Mouse (Mus musculus) limb, embryonic 11.5 days (tissue): ENCODE data around the gene Gm8267. TPM values are rescaled to one million over a fixed set of nuclear protein-coding genes. Genes with fewer than 3 reads are reported as not detected.
"Not testable (repeated sequence)": the region's sequence is repeated elsewhere in the genome, so short reads cannot be mapped to it uniquely, and the experiment has no call there.

ENCODE experiments used
- ATAC-seq: fragments of 200-750 bp; cut with Nextera tagmentation; 2 replicates; pipeline ENCODE4 v1.8.0; 2017; ENCODE audit warnings: low read depth; ENCODE audit not compliant: insufficient number of reproducible peaks, low FRiP score, low TSS enrichment
- DNase-seq: peaks from one replicate; pipeline ENCODE4 v3.0.0-alpha.2; 2015; ENCODE audit warnings: low spot score
- H3K27ac ChIP-seq: fragments of 300-500 bp; sonication (generic); replicated peaks from 2 replicates; pipeline ENCODE4 v1.5.1; 2014; ENCODE audit warnings: low read depth, mild to moderate bottlenecking, low read length
- H3K27me3 ChIP-seq: fragments of 300-500 bp; sonication (generic); 2 replicates; pipeline ENCODE4 v1.6.1; 2014; ENCODE audit warnings: mild to moderate bottlenecking, low read length, mixed read lengths; ENCODE audit not compliant: control insufficient read depth, insufficient read depth
- H3K36me3 ChIP-seq: fragments of 300-500 bp; sonication (generic); 2 replicates; pipeline ENCODE4 v1.6.1; 2014; ENCODE audit warnings: mild to moderate bottlenecking, low read length, moderate library complexity, mixed read lengths; ENCODE audit not compliant: control insufficient read depth, insufficient read depth
- H3K4me1 ChIP-seq: fragments of 300-500 bp; sonication (generic); 2 replicates; pipeline ENCODE4 v1.6.1; 2014; ENCODE audit warnings: low read length, mixed read lengths; ENCODE audit not compliant: control insufficient read depth, insufficient read depth
- H3K4me2 ChIP-seq: fragments of 300-500 bp; sonication (generic); 2 replicates; pipeline ENCODE4 v1.6.1; 2014; ENCODE audit warnings: low read depth, mild to moderate bottlenecking, moderate library complexity; ENCODE audit not compliant: severe bottlenecking
- H3K4me3 ChIP-seq: fragments of 300-500 bp; sonication (generic); 2 replicates; pipeline ENCODE4 v1.5.1; 2014; ENCODE audit warnings: low read depth, low read length
- H3K9ac ChIP-seq: fragments of 300-500 bp; sonication (generic); 2 replicates; pipeline ENCODE4 v1.6.1; 2014; ENCODE audit warnings: mild to moderate bottlenecking, low read length
- H3K9me3 ChIP-seq: fragments of 300-500 bp; sonication (generic); 2 replicates; pipeline ENCODE4 v1.6.1; 2016; ENCODE audit warnings: low read length; ENCODE audit not compliant: control insufficient read depth
- WGBS: fragments of 180-500 bp; shearing (Covaris S2); extraction: QIAGEN DNeasy Blood & Tissue Kit; methylation state at CpG from one replicate; pipeline ENCODE4 v1.1.7; 2014; 5-methylcytosine and 5-hydroxymethylcytosine counted together
- polyA plus RNA-seq: library from polyadenylated mRNA; unstranded; fragments of >200 nt; fragmentation: Nextera tagmentation; extraction: Ambion mirVana; gene quantifications from 2 replicates; pipeline ENCODE4 v1.2.1, GENCODE M21; 2014

Gene Gm8267
- polyA plus RNA-seq, result not detected in 2 replicates

DNA sequence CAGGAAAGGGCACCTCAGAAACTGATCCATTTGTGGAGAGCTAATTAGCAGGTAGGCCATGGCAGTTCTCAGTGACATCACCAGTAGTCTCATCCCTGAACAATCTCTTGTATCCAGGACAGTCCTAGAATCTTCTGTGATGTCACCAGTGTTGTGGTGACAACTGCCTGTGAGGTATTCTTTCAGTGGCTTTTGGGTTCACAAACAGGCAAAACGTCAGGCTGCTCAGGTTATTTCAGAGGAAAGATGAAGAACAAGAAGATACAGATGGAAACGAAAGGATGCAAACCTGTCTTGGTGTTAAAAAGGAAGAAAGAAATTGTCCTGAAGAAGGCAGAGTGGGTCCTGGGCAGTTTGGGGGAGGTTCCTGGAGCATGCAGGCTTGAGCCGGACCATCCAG is at the start of gene Gm8267:
Gm8267 (minus strand) TSS at position 101 of the 400 bp plus-strand sequence.
- H3K9ac ChIP-seq, result no peak within 1 kb of the TSS
- ATAC-seq, result no peak
- WGBS, result 89% methylated on average over 3 of the region's 3 CpGs

GRCm38 (mm10) chr14:44789537-44790382 is 39.6 kb upstream of the Gm8267 start:
- WGBS, result 79% methylated on average over 2 of the region's 2 CpGs
- not testable (repeated sequence) for H3K4me1 ChIP-seq, ATAC-seq, H3K27ac ChIP-seq, DNase-seq, H3K9ac ChIP-seq, H3K4me3 ChIP-seq, H3K36me3 ChIP-seq, H3K9me3 ChIP-seq, H3K27me3 ChIP-seq, H3K4me2 ChIP-seq

More for the DNA sequence above, at the start of gene Gm8267:
- no peak within 1 kb of the TSS for H3K27ac ChIP-seq
- H3K36me3 ChIP-seq, result no peaks in the 10 kb centered on the region
- no peak within 1 kb of the TSS for H3K4me2 ChIP-seq
- H3K4me1 ChIP-seq, result no peaks in the 10 kb centered on the region
- DNase-seq, result no peak
- no peaks in the 10 kb centered on the region for H3K9me3 ChIP-seq
- H3K4me3 ChIP-seq, result no peak within 1 kb of the TSS
- no peaks in the 10 kb centered on the region for H3K27me3 ChIP-seq

GRCm38 (mm10) chr14:44742789-44743188 is 7.4 kb downstream of the Gm8267 start:
- not testable (repeated sequence) for H3K4me1 ChIP-seq, H3K27me3 ChIP-seq, H3K9me3 ChIP-seq, H3K4me3 ChIP-seq, DNase-seq, ATAC-seq, H3K9ac ChIP-seq, H3K36me3 ChIP-seq, H3K27ac ChIP-seq, H3K4me2 ChIP-seq
- 69% methylated on average over 1 of the region's 1 CpGs for WGBS

DNA sequence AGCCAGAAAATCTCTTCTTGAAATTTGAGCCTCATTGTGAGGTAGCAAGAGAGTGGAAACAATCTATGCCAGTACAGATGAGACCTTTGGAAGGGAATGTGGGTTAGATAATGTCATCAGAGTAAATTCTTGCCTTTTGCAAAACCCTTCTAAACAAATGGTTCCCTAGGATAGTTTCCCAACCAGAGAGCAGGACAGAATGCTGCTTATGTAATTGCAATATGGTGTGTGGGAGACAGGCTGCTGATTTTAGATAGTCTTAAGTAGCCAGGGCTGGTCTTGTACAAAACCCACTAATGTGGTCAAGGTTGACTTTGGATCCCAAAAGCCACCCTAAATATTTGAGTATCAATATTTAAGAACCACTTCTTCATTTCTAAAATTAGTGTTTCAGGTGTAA is 19.4 kb downstream of the Gm8267 start:
- not testable (repeated sequence) for H3K4me1 ChIP-seq, H3K4me2 ChIP-seq, ATAC-seq, DNase-seq, H3K9ac ChIP-seq, H3K36me3 ChIP-seq, H3K27me3 ChIP-seq, H3K4me3 ChIP-seq, H3K9me3 ChIP-seq, H3K27ac ChIP-seq

DNA sequence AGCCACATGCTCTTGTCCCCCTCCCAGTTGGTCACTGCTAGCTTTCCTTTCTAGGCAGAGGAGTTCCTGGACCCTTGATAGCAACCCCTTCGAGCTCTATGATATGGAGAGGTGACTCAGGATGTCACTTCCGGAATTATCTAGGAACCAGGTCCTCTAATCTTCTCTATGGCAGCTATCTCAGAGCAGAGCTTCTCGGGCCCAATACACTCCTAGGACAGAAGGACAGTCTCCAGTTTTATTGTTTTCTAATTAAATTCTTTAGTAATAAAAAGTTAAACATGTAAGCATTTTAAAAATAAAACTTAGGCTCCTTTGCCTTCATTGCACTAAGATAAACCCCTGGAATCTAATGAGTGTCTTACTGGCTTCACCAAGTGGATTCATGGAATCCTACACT is 43.8 kb downstream of the Gm8267 start, which contains the start of gene Gm8257:
Gm8257 (minus strand) TSS at position 101 of the 400 bp plus-strand sequence.
- H3K36me3 ChIP-seq, H3K9me3 ChIP-seq, H3K9ac ChIP-seq, H3K4me2 ChIP-seq, H3K4me3 ChIP-seq, H3K27me3 ChIP-seq, DNase-seq, H3K4me1 ChIP-seq, ATAC-seq, H3K27ac ChIP-seq: not testable (repeated sequence)
- 81% methylated on average over 3 of the region's 3 CpGs for WGBS

Other genes with a start within 250 kb of the Gm8267 start
- not detected in 2 replicates for gene Gm17093, start 232.1 kb downstream of the Gm8267 start, polyA plus RNA-seq
- not detected in 2 replicates for gene Gm8247, start 167.2 kb downstream of the Gm8267 start, polyA plus RNA-seq
- not detected in 2 replicates for gene Gm5624, start 122.4 kb downstream of the Gm8267 start, polyA plus RNA-seq
- gene Gm8257, start 43.9 kb downstream of the Gm8267 start, polyA plus RNA-seq, result not detected in 2 replicates
- 0.07 TPM in 1 of 2 replicates, not detected in the other for gene Ptgdr, start 109.0 kb upstream of the Gm8267 start, polyA plus RNA-seq
- gene Ptger2, start 237.9 kb upstream of the Gm8267 start, polyA plus RNA-seq, result 0.07 TPM in 1 of 2 replicates, not detected in the other